Comparison of ENCODE assay signal across 19 mouse cellular contexts in the genomic region with DNA sequence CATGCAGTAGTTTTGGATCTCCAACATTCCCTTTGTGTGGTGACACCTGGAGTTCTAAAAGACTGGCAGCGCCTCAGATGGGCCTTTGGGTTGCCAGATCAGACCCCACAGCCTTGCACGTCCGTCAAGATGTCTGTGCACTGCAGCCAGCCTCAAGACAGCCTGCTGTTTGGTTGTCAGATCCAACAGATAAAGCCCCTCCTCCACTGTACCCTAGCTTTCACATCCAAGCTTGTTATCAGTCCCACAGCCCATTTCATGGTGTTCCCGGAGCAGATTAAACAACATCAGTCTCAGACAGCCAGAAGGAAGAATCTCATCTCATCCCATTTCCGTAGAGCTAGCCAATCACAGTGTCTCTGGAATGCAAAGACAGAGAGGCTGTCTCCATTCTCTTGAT. TPM values are rescaled to one million over a fixed set of nuclear protein-coding genes. Genes with fewer than 3 reads are reported as not detected.
A peak's percentile ranks its signal among the peaks of the same experiment; 100 is the strongest.
DNase-seq lines count a peak whose midpoint lies in the region; ATAC-seq and TF ChIP-seq lines count a peak whose summit lies in the region.
"Had no signal": no experiment of that assay in that cellular context is flagged by ENCODE, and none has a peak within 500 bp of the region (broad histone marks: within the 10 kb centered on the region; RNA-seq: fewer than 3 reads in every experiment).

No protein-coding gene starts in this region.

- no peak for TF ChIP-seq CTCF in lung, embryonic 14.5 days (IDR thresholded peaks at IDR 0.05; ENCODE audit: low read depth)
- TF ChIP-seq CTCF in intestine, postnatal 0 days (IDR thresholded peaks at IDR 0.05; ENCODE audit: low read depth): no peak
- no peak for TF ChIP-seq CTCF in small intestine, adult 2 months (IDR thresholded peaks at IDR 0.05; ENCODE audit: extremely low read depth, insufficient read length, insufficient replicate concordance, low read depth, low read length)

- TF ChIP-seq POLR2A in small intestine, adult 2 months (IDR thresholded peaks at IDR 0.05; ENCODE audit: low read depth, low read length): no peak

- no peak for ATAC-seq in kidney, embryonic 15.5 days (replicated peaks; ENCODE audit: low FRiP score)
- peak; percentile 67; the same call in 1 of the 2 replicates for ATAC-seq in lung, embryonic 14.5 days (ENCODE audit: insufficient read depth)
- no peak for ATAC-seq in intestine, postnatal 0 days
- no peak for ATAC-seq in monocyte, adult 5-6 weeks (replicated peaks; ENCODE audit: insufficient number of reproducible peaks, low FRiP score, low TSS enrichment, poor library complexity, severe bottlenecking)
- ATAC-seq: forebrain, postnatal 0 days; Patski had no signal

- DNase-seq in kidney, postnatal 4 days: no peak
- peak; percentile 31 for DNase-seq in lung, embryonic 14.5 days
- no peak for DNase-seq in lung, postnatal 25 days (ENCODE audit: low spot score)
- DNase-seq in gastrocnemius, postnatal 36 days: no peak
- DNase-seq: B cell, adult 2 months; forebrain, postnatal 0 days; gastrocnemius, postnatal 25 days; layer of hippocampus, postnatal 36 days; right cerebral cortex, adult 18-20 months had no signal

- peaks cover 15% of the 10 kb centered on the region for H3K4me1 ChIP-seq in kidney, embryonic 15.5 days
- 0 out of 2 replicates have a peak, but pooled peaks cover 7% of the 10 kb centered on the region for H3K4me1 ChIP-seq in lung, embryonic 14.5 days (ENCODE audit: insufficient read depth)
- no peaks in the 10 kb centered on the region for H3K4me1 ChIP-seq in intestine, postnatal 0 days (replicated peaks; ENCODE audit: control insufficient read depth, insufficient read depth, low read length)
- H3K4me1 ChIP-seq in small intestine, adult 2 months (ENCODE audit: control insufficient read depth, insufficient read depth, insufficient read length, low read length): peaks cover 17% of the 10 kb centered on the region; the same call in 1 of the 2 replicates
- H3K4me1 ChIP-seq: neural tube, embryonic 15.5 days had no signal

- no peaks in the 10 kb centered on the region for H3K9me3 ChIP-seq in kidney, embryonic 15.5 days (replicated peaks)
- no peaks in the 10 kb centered on the region for H3K9me3 ChIP-seq in lung, embryonic 14.5 days (ENCODE audit: low read depth, low read length)
- H3K9me3 ChIP-seq in intestine, postnatal 0 days (ENCODE audit: control insufficient read depth): no peaks in the 10 kb centered on the region
- H3K9me3 ChIP-seq: embryonic facial prominence, embryonic 12.5 days; midbrain, embryonic 10.5 days; neural tube, embryonic 15.5 days had no signal

- H3K4me3 ChIP-seq in kidney, embryonic 15.5 days (replicated peaks): no peak overlapping the region
- H3K4me3 ChIP-seq in lung, embryonic 14.5 days (ENCODE audit: low read depth, low read length): no peak overlapping the region
- no peak overlapping the region for H3K4me3 ChIP-seq in intestine, postnatal 0 days (ENCODE audit: low read depth, low read length)
- no peak overlapping the region for H3K4me3 ChIP-seq in small intestine, adult 2 months (ENCODE audit: low read depth, low read length)
- H3K4me3 ChIP-seq: embryonic facial prominence, embryonic 12.5 days; midbrain, embryonic 10.5 days; neural tube, embryonic 15.5 days had no signal

- no peak overlapping the region for H3K9ac ChIP-seq in kidney, embryonic 15.5 days
- H3K9ac ChIP-seq in lung, embryonic 14.5 days: no peak overlapping the region
- no peak overlapping the region for H3K9ac ChIP-seq in intestine, postnatal 0 days (ENCODE audit: low read depth, low read length)
- H3K9ac ChIP-seq: embryonic facial prominence, embryonic 12.5 days; forebrain, postnatal 0 days; neural tube, embryonic 15.5 days had no signal

- H3K36me3 ChIP-seq in kidney, embryonic 15.5 days: no peaks in the 10 kb centered on the region
- no peaks in the 10 kb centered on the region for H3K36me3 ChIP-seq in lung, embryonic 14.5 days (ENCODE audit: insufficient read depth)
- H3K36me3 ChIP-seq in intestine, postnatal 0 days (ENCODE audit: control insufficient read depth, insufficient read depth): no peaks in the 10 kb centered on the region
- no peaks in the 10 kb centered on the region for H3K36me3 ChIP-seq in small intestine, adult 2 months (ENCODE audit: control insufficient read depth, insufficient read depth, low read length)
- H3K36me3 ChIP-seq: embryonic facial prominence, embryonic 12.5 days; G1E; midbrain, embryonic 10.5 days; neural tube, embryonic 15.5 days had no signal

- WGBS in kidney, embryonic 15.5 days: 84% methylated on average over 5 of the region's 5 CpGs
- WGBS in lung, embryonic 14.5 days: 35% methylated on average over 5 of the region's 5 CpGs
- WGBS in intestine, postnatal 0 days: 55% methylated on average over 5 of the region's 5 CpGs
- WGBS in small intestine, adult 2 months: 71% methylated on average over 5 of the region's 5 CpGs

- intact Hi-C loops in gastrocnemius, postnatal 36 days (cut with DNase I): no loop called here

- H3K4me2 ChIP-seq in kidney, embryonic 15.5 days: no peak overlapping the region
- H3K4me2 ChIP-seq in lung, embryonic 14.5 days: no peak overlapping the region
- no peak overlapping the region for H3K4me2 ChIP-seq in intestine, postnatal 0 days (replicated peaks; ENCODE audit: low read depth)
- H3K4me2 ChIP-seq: embryonic facial prominence, embryonic 12.5 days; neural tube, embryonic 15.5 days had no signal

- H3K27ac ChIP-seq in kidney, embryonic 15.5 days: 0 out of 2 replicates have a peak overlapping the region, but pooled peaks have one; percentile 16
- H3K27ac ChIP-seq in lung, embryonic 14.5 days (ENCODE audit: low read depth): peak overlapping the region; percentile 60; the same call in 1 of the 2 replicates
- peak overlapping the region; percentile 69; the same call in 1 of the 2 replicates for H3K27ac ChIP-seq in intestine, postnatal 0 days (ENCODE audit: low read depth, low read length)
- H3K27ac ChIP-seq in small intestine, adult 2 months (ENCODE audit: insufficient read depth, low read depth, low read length): peak overlapping the region; percentile 98
- H3K27ac ChIP-seq: embryonic facial prominence, embryonic 12.5 days; midbrain, embryonic 10.5 days; neural tube, embryonic 15.5 days had no signal

- H3K27me3 ChIP-seq in kidney, embryonic 15.5 days: no peaks in the 10 kb centered on the region
- no peaks in the 10 kb centered on the region for H3K27me3 ChIP-seq in lung, embryonic 14.5 days (ENCODE audit: insufficient read depth, low read length)
- H3K27me3 ChIP-seq in intestine, postnatal 0 days (replicated peaks; ENCODE audit: control insufficient read depth, insufficient read depth, low read length): no peaks in the 10 kb centered on the region
- H3K27me3 ChIP-seq in small intestine, adult 2 months (ENCODE audit: control insufficient read depth, insufficient read depth, low read length): no peaks in the 10 kb centered on the region
- H3K27me3 ChIP-seq: CH12.LX; embryonic facial prominence, embryonic 12.5 days; neural tube, embryonic 15.5 days; Patski had no signal

RNA-seq across cellular contexts. Expression of a gene that starts 56.3 kb away (rescaled TPM):
- 40.2 and 45.8 TPM in 2 replicates for polyA plus RNA-seq in kidney, embryonic 15.5 days (2015; fragmentation: Nextera tagmentation; extraction: Ambion mirVana)
- 53.3 and 56.6 TPM in 2 replicates for polyA plus RNA-seq in lung, embryonic 14.5 days (2014; fragmentation: Nextera tagmentation; extraction: Ambion mirVana)
- polyA plus RNA-seq in intestine, postnatal 0 days (2015; fragmentation: Nextera tagmentation; extraction: Ambion mirVana): 25.1 and 25.6 TPM in 2 replicates
- 0.23 and 1.2 TPM in 2 replicates for polyA plus RNA-seq in small intestine, adult 2 months (2012; rRNA removed)
- 10 to 100 TPM; 30.7 to 35.3 TPM for total RNA-seq in gastrocnemius, postnatal 36 days (2021)
- total RNA-seq in monocyte, adult 5-6 weeks (2017): 9.7 to 20.8 TPM (median 11.9 TPM) in 3 replicates
- polyA plus RNA-seq: G1E had no signal

Comparison
In these comparisons a context has a peak if more than half of its experiments do, and no peak if none do; other contexts are left out.
1. H3K27ac ChIP-seq: peak in every context shown above with its lines; median percentile 98 in small intestine, adult 2 months; 69 in intestine, postnatal 0 days; 60 in lung, embryonic 14.5 days; 16 in kidney, embryonic 15.5 days.
2. RNA of a gene that starts 56.3 kb away (polyA plus RNA-seq): 53.3 to 56.6 TPM in lung, embryonic 14.5 days, 40.2 to 45.8 TPM in kidney, embryonic 15.5 days and 25.1 to 25.6 TPM in intestine, postnatal 0 days; 0.23 to 1.2 TPM in small intestine, adult 2 months; every median in the first group is over 10 times any median in the second.